Mouse (Mus musculus): ENCODE results near the gene Gm7876. TPM values are rescaled to one million over a fixed set of nuclear protein-coding genes. Genes with fewer than 3 reads are reported as not detected.

Gene Gm7876
- polyA plus RNA-seq (2017; shearing (Covaris generic)) = not detected

DNA sequence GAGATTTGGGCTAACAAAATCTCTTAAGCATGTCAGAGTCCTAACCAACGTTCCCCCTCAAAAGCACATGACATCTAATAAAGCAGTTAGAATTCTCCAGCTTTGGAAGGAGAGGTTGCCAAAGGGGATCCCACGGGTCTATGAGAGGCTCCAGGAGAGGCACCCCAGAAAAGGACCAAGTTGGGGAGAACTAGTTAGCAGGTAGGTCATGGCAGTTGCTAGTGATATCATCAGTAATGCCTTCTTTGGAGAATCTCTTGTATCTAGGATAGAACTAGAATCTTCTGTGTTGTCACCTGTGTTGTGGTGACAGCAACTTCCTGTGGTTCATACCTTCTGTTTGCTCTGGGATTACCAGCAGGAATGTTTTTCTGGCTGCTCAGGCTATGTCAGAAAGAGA lies at the start of gene Gm7876:
Gm7876 (plus strand) TSS at position 301 of the 400 bp plus-strand sequence.

DNA sequence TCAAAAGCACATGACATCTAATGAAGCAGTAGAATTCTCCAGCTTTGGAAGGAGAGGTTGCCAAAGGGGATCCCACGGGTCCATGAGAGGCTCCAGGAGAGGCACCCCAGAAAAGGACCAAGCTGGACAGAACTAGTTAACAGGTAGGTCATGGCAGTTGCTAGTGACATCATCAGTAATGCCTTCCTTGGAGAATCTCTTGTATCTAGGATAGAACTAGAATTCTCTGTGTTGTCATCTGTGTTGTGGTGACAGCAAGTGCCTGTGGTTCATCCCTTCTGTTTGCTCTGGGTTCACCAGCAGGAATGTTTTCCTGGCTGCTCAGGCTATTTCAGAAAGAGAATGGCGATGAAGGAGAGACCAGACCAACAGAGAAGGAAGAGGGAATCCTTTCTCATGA lies 45.1 kb upstream of the Gm7876 start, which contains the start of gene Gm3239:
Gm3239 (plus strand) TSS at position 301 of the 400 bp plus-strand sequence.

DNA sequence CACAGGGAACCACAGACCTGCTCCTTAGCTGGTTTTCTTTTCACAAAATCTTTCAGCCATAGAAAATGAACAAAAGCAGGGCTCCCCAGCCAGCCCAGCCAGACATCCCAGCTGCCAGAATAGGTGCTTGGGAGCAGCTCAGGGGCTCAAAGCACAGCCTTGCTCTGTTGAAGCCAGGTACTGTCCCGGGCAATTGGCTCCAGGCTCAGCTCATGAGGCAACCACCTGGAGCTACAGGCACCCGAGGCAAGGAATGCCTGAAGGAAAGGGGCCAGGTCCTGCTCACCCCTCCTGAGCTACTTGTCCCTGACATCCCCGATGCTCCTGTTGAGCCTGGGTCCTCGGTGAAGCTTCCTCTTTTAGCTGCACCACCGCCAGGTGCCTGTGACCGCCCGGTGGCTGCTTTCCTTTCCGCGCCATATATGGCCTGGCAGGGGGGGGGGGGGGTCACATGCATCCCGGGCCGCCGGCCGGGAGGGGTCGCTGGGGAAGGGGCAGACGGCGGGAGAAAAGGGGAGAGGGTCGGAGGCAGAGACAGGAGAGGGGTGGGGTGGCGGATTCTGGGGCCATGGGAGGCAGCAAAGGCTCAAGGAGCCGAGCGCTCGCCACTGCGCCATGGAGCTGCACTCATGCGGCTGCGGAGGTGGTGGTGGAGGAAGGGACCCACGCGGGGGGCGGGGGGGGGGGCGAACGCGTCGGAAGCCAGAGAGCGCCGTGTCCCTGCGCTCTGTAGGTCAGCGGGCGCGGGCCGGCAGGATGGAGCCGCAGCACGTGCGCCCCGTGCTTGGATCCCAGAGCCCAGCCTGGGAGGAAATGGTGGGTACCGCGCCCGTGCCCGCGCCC lies 17.2 kb downstream of the Gm7876 start, which contains the start of gene Gm3252:
Gm3252 (plus strand) TSS at position 738 of the 843 bp plus-strand sequence.

Other genes with a start within 250 kb of the Gm7876 start
- gene Gm3182, start 227.5 kb upstream of the Gm7876 start, polyA plus RNA-seq (2017; shearing (Covaris generic)) = not detected
- gene Gm3047, start 153.8 kb upstream of the Gm7876 start, polyA plus RNA-seq (2017; shearing (Covaris generic)) = not detected
- gene Gm8159, start 76.9 kb upstream of the Gm7876 start, polyA plus RNA-seq (2017; shearing (Covaris generic)) = not detected
- not detected for gene Gm3239, start 45.0 kb upstream of the Gm7876 start, polyA plus RNA-seq (2017; shearing (Covaris generic))
- gene Gm3252, start 17.5 kb downstream of the Gm7876 start, polyA plus RNA-seq (2017; shearing (Covaris generic)) = 2.0 TPM
- gene Gm9602, start 67.1 kb downstream of the Gm7876 start, polyA plus RNA-seq (2017; shearing (Covaris generic)) = not detected
- not detected for gene Gm3269, start 128.9 kb downstream of the Gm7876 start, polyA plus RNA-seq (2017; shearing (Covaris generic))
- gene Gm3264, start 146.3 kb downstream of the Gm7876 start, polyA plus RNA-seq (2017; shearing (Covaris generic)) = 1.6 TPM
- not detected for gene Gm3278, start 183.2 kb downstream of the Gm7876 start, polyA plus RNA-seq (2017; shearing (Covaris generic))